Mouse (Mus musculus): ENCODE data around the gene Unc5c. TPM values are rescaled to one million over a fixed set of nuclear protein-coding genes. Genes with fewer than 3 reads are reported as not detected.

The Unc5c gene
- polyA plus RNA-seq, 1 experiment from 2014 or later, result 9.3 TPM

GRCm38 (mm10) chr3:141627639-141627977 lies 162.6 kb downstream of the Unc5c start:
- H3K4me3 ChIP-seq, result no peak overlapping the region
- 86% methylated on average over 5 of the region's 5 CpGs for WGBS
- H3K36me3 ChIP-seq, result no peaks in the 10 kb centered on the region
- DNase-seq (ENCODE audit: low spot score), result no peak
- no peak overlapping the region for H3K27ac ChIP-seq
- H3K4me1 ChIP-seq, result no peaks in the 10 kb centered on the region
- no peaks in the 10 kb centered on the region for H3K9me3 ChIP-seq
- no peaks in the 10 kb centered on the region for H3K27me3 ChIP-seq (ENCODE audit: insufficient read depth, poor library complexity, severe bottlenecking)

GRCm38 (mm10) chr3:141629431-141629830 lies 164.4 kb downstream of the Unc5c start:
- Histone ChIP-seq H3K4me1 (no peaks in the 10 kb centered on the region), H3K27me3 (ENCODE audit: insufficient read depth, poor library complexity, severe bottlenecking) (no peaks in the 10 kb centered on the region), H3K4me3 (no peak overlapping the region), H3K36me3 (no peaks in the 10 kb centered on the region), H3K9me3 (no peaks in the 10 kb centered on the region), H3K27ac (no peak overlapping the region)
- no peak for DNase-seq (ENCODE audit: low spot score)
- 39% methylated on average over 1 of the region's 1 CpGs for WGBS

DNA sequence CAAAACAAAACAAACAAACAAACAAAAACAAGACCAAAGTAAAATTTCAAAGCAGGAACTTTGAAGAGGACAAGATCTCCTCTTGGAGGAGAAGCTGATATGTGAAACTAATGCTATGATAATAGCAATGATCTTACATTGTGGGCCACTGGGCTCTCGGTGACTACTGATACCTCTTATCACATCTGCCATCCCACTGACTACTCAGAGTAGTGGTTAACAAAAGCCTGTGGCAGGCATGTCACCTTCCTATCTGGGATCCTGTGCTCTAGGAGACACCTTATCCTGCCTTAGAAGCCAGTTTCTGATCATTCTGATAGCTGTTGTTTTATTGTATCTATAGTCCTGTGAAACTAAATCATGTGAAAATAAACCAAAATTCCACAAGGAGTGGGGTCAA lies 172.9 kb downstream of the Unc5c start:
- no peak overlapping the region for H3K4me3 ChIP-seq
- H3K9me3 ChIP-seq, result no peaks in the 10 kb centered on the region
- no peak overlapping the region for H3K27ac ChIP-seq
- no peak for DNase-seq (ENCODE audit: low spot score)
- no peaks in the 10 kb centered on the region for H3K27me3 ChIP-seq (ENCODE audit: insufficient read depth, poor library complexity, severe bottlenecking)
- no peaks in the 10 kb centered on the region for H3K36me3 ChIP-seq
- peaks cover 4% of the 10 kb centered on the region; the same call in 1 of the 2 replicates for H3K4me1 ChIP-seq
- WGBS, result 13% methylated on average over 1 of the region's 1 CpGs

DNA sequence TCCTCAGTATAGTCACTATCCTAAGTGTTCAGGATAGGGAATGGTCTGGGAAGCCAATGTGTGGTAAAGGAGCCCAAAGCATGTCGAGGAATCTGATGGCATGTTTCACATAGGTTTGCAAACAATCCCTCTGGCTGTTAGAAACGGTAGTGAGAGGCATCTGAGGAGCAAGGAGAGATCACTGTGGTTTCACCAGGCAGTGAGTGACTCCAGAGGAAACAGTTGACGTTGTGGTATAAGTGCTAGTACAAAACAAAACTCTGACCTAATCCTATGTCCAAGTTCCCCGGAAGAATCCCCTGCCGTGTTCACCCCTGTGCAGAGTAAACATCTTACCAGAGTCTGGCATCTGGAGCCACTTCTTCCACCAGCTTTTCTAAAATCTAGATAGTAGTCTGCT lies 179.2 kb downstream of the Unc5c start:
- WGBS, result 66% methylated on average over 5 of the region's 5 CpGs
- no peaks in the 10 kb centered on the region for H3K9me3 ChIP-seq
- H3K27ac ChIP-seq, result no peak overlapping the region
- no peak overlapping the region for H3K4me3 ChIP-seq
- DNase-seq (ENCODE audit: low spot score), result no peak
- H3K36me3 ChIP-seq, result no peaks in the 10 kb centered on the region
- H3K4me1 ChIP-seq, result no peaks in the 10 kb centered on the region
- no peaks in the 10 kb centered on the region for H3K27me3 ChIP-seq (ENCODE audit: insufficient read depth, poor library complexity, severe bottlenecking)

- WGBS, result 88% methylated on average over 2 of the region's 2 CpGs
- Histone ChIP-seq H3K27me3 (ENCODE audit: insufficient read depth, poor library complexity, severe bottlenecking) (no peaks in the 10 kb centered on the region), H3K9me3 (no peaks in the 10 kb centered on the region), H3K4me3 (no peak overlapping the region), H3K27ac (no peak overlapping the region), H3K4me1 (no peaks in the 10 kb centered on the region), H3K36me3 (no peaks in the 10 kb centered on the region)
- no peak for DNase-seq (ENCODE audit: low spot score)
Measured at GRCm38 (mm10) chr3:141646588-141646987, 181.6 kb downstream of the Unc5c start.

DNA sequence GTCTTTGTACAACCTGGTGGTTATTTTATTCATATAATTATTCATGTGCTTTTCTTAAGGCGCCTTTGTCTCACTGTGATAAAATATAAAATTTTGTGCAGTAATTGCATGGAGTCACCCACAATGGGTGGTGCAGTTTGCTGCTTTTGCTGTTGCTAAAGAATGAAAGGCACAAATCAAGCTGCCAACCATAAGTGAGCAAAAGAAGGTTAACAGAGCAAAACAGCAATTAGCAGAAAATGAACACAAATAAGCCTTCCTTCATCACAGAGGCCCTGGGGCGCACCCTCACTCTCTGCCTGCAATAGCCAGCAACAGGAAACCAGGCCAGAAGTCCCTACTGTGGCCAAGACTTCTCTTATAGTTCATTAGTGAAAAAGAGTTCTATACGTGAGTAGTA lies 185.6 kb downstream of the Unc5c start:
- Histone ChIP-seq H3K9me3 (no peaks in the 10 kb centered on the region), H3K27me3 (ENCODE audit: insufficient read depth, poor library complexity, severe bottlenecking) (no peaks in the 10 kb centered on the region), H3K27ac (no peak overlapping the region), H3K36me3 (no peaks in the 10 kb centered on the region), H3K4me1 (no peaks in the 10 kb centered on the region), H3K4me3 (no peak overlapping the region)
- WGBS, result 89% methylated on average over 3 of the region's 3 CpGs
- no peak for DNase-seq (ENCODE audit: low spot score)

DNA sequence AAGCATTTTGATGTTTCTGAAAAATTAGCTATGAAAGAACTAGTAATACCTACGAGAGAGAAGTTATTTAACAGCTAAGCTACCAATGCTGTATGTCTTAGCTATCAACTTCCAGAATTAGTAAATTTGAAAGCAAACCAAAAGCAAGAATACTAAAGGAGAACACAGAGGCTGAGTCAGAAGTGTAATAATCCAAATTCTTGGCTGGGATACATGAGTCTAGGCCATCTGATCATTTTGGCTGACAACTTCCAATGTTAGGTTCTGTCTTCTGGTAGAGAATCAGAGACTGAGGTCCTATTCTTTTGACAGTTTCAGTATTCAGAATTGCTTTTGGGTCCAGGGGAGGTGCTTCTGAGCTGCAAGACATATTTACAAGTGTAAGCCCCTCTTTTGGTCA lies 188.9 kb downstream of the Unc5c start:
- Histone ChIP-seq H3K4me1 (no peaks in the 10 kb centered on the region), H3K36me3 (no peaks in the 10 kb centered on the region), H3K27ac (no peak overlapping the region), H3K27me3 (ENCODE audit: insufficient read depth, poor library complexity, severe bottlenecking) (no peaks in the 10 kb centered on the region), H3K4me3 (no peak overlapping the region), H3K9me3 (no peaks in the 10 kb centered on the region)
- WGBS, result 79% methylated on average over 1 of the region's 1 CpGs
- no peak for DNase-seq (ENCODE audit: low spot score)

- H3K36me3 ChIP-seq, result no peaks in the 10 kb centered on the region
- no peak overlapping the region for H3K4me3 ChIP-seq
- no peak overlapping the region for H3K27ac ChIP-seq
- no peaks in the 10 kb centered on the region for H3K4me1 ChIP-seq
- H3K27me3 ChIP-seq (ENCODE audit: insufficient read depth, poor library complexity, severe bottlenecking), result no peaks in the 10 kb centered on the region
- H3K9me3 ChIP-seq, result no peaks in the 10 kb centered on the region
- DNase-seq (ENCODE audit: low spot score), result no peak
- 68% methylated on average over 3 of the region's 3 CpGs for WGBS
Measured at GRCm38 (mm10) chr3:141659041-141659789, 194.2 kb downstream of the Unc5c start.

GRCm38 (mm10) chr3:141660065-141661062 lies 195.3 kb downstream of the Unc5c start:
- Histone ChIP-seq H3K27ac (no peak overlapping the region), H3K36me3 (no peaks in the 10 kb centered on the region), H3K4me3 (no peak overlapping the region), H3K9me3 (no peaks in the 10 kb centered on the region), H3K4me1 (no peaks in the 10 kb centered on the region), H3K27me3 (ENCODE audit: insufficient read depth, poor library complexity, severe bottlenecking) (no peaks in the 10 kb centered on the region)
- DNase-seq (ENCODE audit: low spot score), result no peak
- WGBS, result 55% methylated on average over 15 of the region's 15 CpGs

GRCm38 (mm10) chr3:141689113-141689512 lies 224.1 kb downstream of the Unc5c start:
- DNase-seq (ENCODE audit: low spot score), result no peak
- no peak overlapping the region for H3K27ac ChIP-seq
- H3K36me3 ChIP-seq, result no peaks in the 10 kb centered on the region
- H3K4me1 ChIP-seq, result 0 out of 2 replicates have a peak, but pooled peaks cover 2% of the 10 kb centered on the region
- 74% methylated on average over 2 of the region's 2 CpGs for WGBS
- H3K27me3 ChIP-seq (ENCODE audit: insufficient read depth, poor library complexity, severe bottlenecking), result no peaks in the 10 kb centered on the region
- H3K4me3 ChIP-seq, result no peak overlapping the region
- H3K9me3 ChIP-seq, result no peaks in the 10 kb centered on the region

- no peak overlapping the region for H3K27ac ChIP-seq
- H3K27me3 ChIP-seq (ENCODE audit: insufficient read depth, poor library complexity, severe bottlenecking), result no peaks in the 10 kb centered on the region
- no peaks in the 10 kb centered on the region for H3K36me3 ChIP-seq
- WGBS, result 78% methylated on average over 1 of the region's 1 CpGs
- H3K9me3 ChIP-seq, result no peaks in the 10 kb centered on the region
- no peak for DNase-seq (ENCODE audit: low spot score)
- H3K4me3 ChIP-seq, result no peak overlapping the region
- H3K4me1 ChIP-seq, result no peaks in the 10 kb centered on the region
Measured at GRCm38 (mm10) chr3:141690676-141691075, 225.7 kb downstream of the Unc5c start.

GRCm38 (mm10) chr3:141691418-141691817 lies 226.4 kb downstream of the Unc5c start:
- H3K4me1 ChIP-seq, result no peaks in the 10 kb centered on the region
- H3K27me3 ChIP-seq (ENCODE audit: insufficient read depth, poor library complexity, severe bottlenecking), result no peaks in the 10 kb centered on the region
- H3K4me3 ChIP-seq, result no peak overlapping the region
- 72% methylated on average over 3 of the region's 3 CpGs for WGBS
- no peaks in the 10 kb centered on the region for H3K36me3 ChIP-seq
- no peak overlapping the region for H3K27ac ChIP-seq
- no peaks in the 10 kb centered on the region for H3K9me3 ChIP-seq
- DNase-seq (ENCODE audit: low spot score), result no peak

DNA sequence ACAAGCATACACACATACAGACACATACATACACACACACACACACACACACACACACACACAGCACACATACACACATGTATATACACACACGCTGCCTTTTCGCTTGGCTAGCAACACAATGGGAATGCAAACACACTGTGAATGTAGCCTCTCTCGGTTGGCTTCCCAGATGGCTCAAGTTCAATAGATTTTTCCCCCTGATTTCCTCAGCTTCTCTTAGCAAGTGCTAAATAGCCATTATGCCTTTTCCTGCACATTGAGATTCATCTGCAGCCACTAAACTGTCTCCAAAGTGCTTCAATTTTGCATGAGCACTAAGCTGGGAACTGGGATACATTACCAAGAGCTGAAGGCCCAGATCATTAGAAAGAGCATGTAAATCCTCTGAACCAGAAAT lies 226.8 kb downstream of the Unc5c start:
- no peak for DNase-seq (ENCODE audit: low spot score)
- H3K4me3 ChIP-seq, result no peak overlapping the region
- H3K4me1 ChIP-seq, result no peaks in the 10 kb centered on the region
- WGBS, result 80% methylated on average over 3 of the region's 3 CpGs
- no peaks in the 10 kb centered on the region for H3K9me3 ChIP-seq
- no peaks in the 10 kb centered on the region for H3K27me3 ChIP-seq (ENCODE audit: insufficient read depth, poor library complexity, severe bottlenecking)
- no peak overlapping the region for H3K27ac ChIP-seq
- H3K36me3 ChIP-seq, result no peaks in the 10 kb centered on the region
